8 mouse cellular contexts compared by ENCODE assay signal in genomic region chr3:94989159-94989761, GRCm38 (mm10). TPM values are rescaled to one million over a fixed set of nuclear protein-coding genes. Genes with fewer than 3 reads are reported as not detected.
A peak's percentile ranks its signal among the peaks of the same experiment; 100 is the strongest.
DNase-seq lines count a peak whose midpoint lies in the region; ATAC-seq and TF ChIP-seq lines count a peak whose summit lies in the region.

No protein-coding gene starts in this region.

- no peak for TF ChIP-seq POLR2A in myocyte (IDR thresholded peaks at IDR 0.05; ENCODE audit: insufficient read length, low read depth)

- WGBS in kidney, embryonic 14.5 days, result 53% methylated on average over 9 of the region's 9 CpGs
- WGBS in heart, embryonic 16.5 days, result 18% methylated on average over 9 of the region's 9 CpGs

- 0 out of 2 replicates have a peak overlapping the region, but pooled peaks have one; percentile 9 for H3K27ac ChIP-seq in kidney, embryonic 14.5 days (ENCODE audit: low read depth, low read length)
- 0 out of 2 replicates have a peak overlapping the region, but pooled peaks have one; percentile 18 for H3K27ac ChIP-seq in brown adipose tissue, adult 24 weeks (replicated peaks; ENCODE audit: low read depth, low read length)
- 0 out of 2 replicates have a peak overlapping the region, but pooled peaks have one; percentile 35 for H3K27ac ChIP-seq in heart, embryonic 16.5 days (ENCODE audit: low read length)

- H3ac ChIP-seq in myocyte (ENCODE audit: control insufficient read depth, insufficient read length), result no peak overlapping the region

- H3K4me1 ChIP-seq in kidney, embryonic 14.5 days (ENCODE audit: control insufficient read depth, insufficient read depth, low read length), result peaks cover 7% of the 10 kb centered on the region
- peaks cover 31% of the 10 kb centered on the region for H3K4me1 ChIP-seq in brown adipose tissue, adult 24 weeks (ENCODE audit: control insufficient read depth, insufficient read depth, insufficient read length, low read length)
- H3K4me1 ChIP-seq in heart, embryonic 16.5 days (ENCODE audit: control insufficient read depth, insufficient read depth, low read length), result peaks cover 43% of the 10 kb centered on the region

- H3K79me2 ChIP-seq in myocyte (ENCODE audit: control insufficient read depth, insufficient read depth), result no peaks in the 10 kb centered on the region

- H3K4me2 ChIP-seq in kidney, embryonic 14.5 days (replicated peaks; ENCODE audit: low read depth, low read length), result no peak overlapping the region
- H3K4me2 ChIP-seq in heart, embryonic 16.5 days (ENCODE audit: low read depth, low read length), result peak overlapping the region; percentile 17; the same call in 1 of the 2 replicates
- H3K4me2 ChIP-seq in myocyte (ENCODE audit: low read depth), result peak overlapping the region; percentile 51

- peaks cover 59% of the 10 kb centered on the region for H3K36me3 ChIP-seq in kidney, embryonic 14.5 days (ENCODE audit: control insufficient read depth, insufficient read depth, low read length)
- H3K36me3 ChIP-seq in heart, embryonic 16.5 days (ENCODE audit: control insufficient read depth, insufficient read depth), result peaks cover 21% of the 10 kb centered on the region
- H3K36me3 ChIP-seq in myocyte (ENCODE audit: control insufficient read depth, insufficient read depth), result peaks cover 13% of the 10 kb centered on the region

- H3K4me3 ChIP-seq in kidney, embryonic 14.5 days (ENCODE audit: low read length), result no peak overlapping the region
- H3K4me3 ChIP-seq in brown adipose tissue, adult 24 weeks (ENCODE audit: insufficient read depth, low read depth, low read length), result no peak overlapping the region
- no peak overlapping the region for H3K4me3 ChIP-seq in heart, embryonic 16.5 days (ENCODE audit: low read length)
- H3K4me3 ChIP-seq in myocyte, result no peak overlapping the region

- H3K27me3 ChIP-seq in kidney, embryonic 14.5 days (ENCODE audit: control insufficient read depth, insufficient read depth, low read length), result no peaks in the 10 kb centered on the region
- no peaks in the 10 kb centered on the region for H3K27me3 ChIP-seq in heart, embryonic 16.5 days (ENCODE audit: control insufficient read depth, insufficient read depth, low read length)
- H3K27me3 ChIP-seq in myocyte (ENCODE audit: control insufficient read depth, insufficient read depth, insufficient read length), result no peaks in the 10 kb centered on the region

- no peak overlapping the region; the same call in 1 of the 2 replicates for H3K9ac ChIP-seq in kidney, embryonic 14.5 days (ENCODE audit: low read depth, low read length)
- H3K9ac ChIP-seq in heart, embryonic 16.5 days (ENCODE audit: low read length), result no peak overlapping the region

- no peak for DNase-seq in kidney, postnatal 14 days
- no peak for DNase-seq in ovary, postnatal 36 days (ENCODE audit: low spot score)
- DNase-seq in urinary bladder, postnatal 25 days (ENCODE audit: low spot score), result no peak
- DNase-seq in embryo, embryonic 10 days (ENCODE audit: low spot score), result no peak

- ATAC-seq in kidney, embryonic 14.5 days (ENCODE audit: low FRiP score, low TSS enrichment), result no peak
- peak; percentile 14; the same call in 1 of the 2 replicates for ATAC-seq in heart, embryonic 16.5 days (replicated peaks; ENCODE audit: extremely low read depth, insufficient read depth, low FRiP score)

- no peaks in the 10 kb centered on the region for H3K9me3 ChIP-seq in kidney, embryonic 14.5 days (ENCODE audit: control insufficient read depth, low read length)
- no peaks in the 10 kb centered on the region for H3K9me3 ChIP-seq in heart, embryonic 16.5 days (replicated peaks; ENCODE audit: control insufficient read depth, low read length)

TF ChIP-seq in myocyte, 11 proteins besides CTCF, POLR2A, EP300 and RAD21:
- TF ChIP-seq SRF (IDR thresholded peaks at IDR 0.05; ENCODE audit: control insufficient read depth, insufficient read length, low read depth), result no peak
- TF ChIP-seq MYOD1 (IDR thresholded peaks at IDR 0.05; ENCODE audit: control insufficient read depth in 1 of 3, insufficient read length in 2 of 3, low read depth in 2 of 3), result peak; percentile 50 to 88 (median 81)
- TF ChIP-seq CEBPB (IDR thresholded peaks at IDR 0.05; ENCODE audit: insufficient read depth, poor library complexity, severe bottlenecking), result no peak
- TF ChIP-seq MAX (IDR thresholded peaks at IDR 0.05; ENCODE audit: low read depth), result no peak
- no peak for TF ChIP-seq USF1 (IDR thresholded peaks at IDR 0.05; ENCODE audit: low read depth)
- TF ChIP-seq E2F4 (IDR thresholded peaks at IDR 0.05; ENCODE audit: insufficient read depth), result no peak
- no peak for TF ChIP-seq TCF3 (IDR thresholded peaks at IDR 0.05; ENCODE audit: insufficient read length, low read depth)
- peak; percentile 30 for TF ChIP-seq TCF12 (IDR thresholded peaks at IDR 0.05; ENCODE audit: insufficient read depth, poor library complexity, severe bottlenecking)
- TF ChIP-seq REST (IDR thresholded peaks at IDR 0.05; ENCODE audit: insufficient read depth, insufficient read length), result no peak
- peak in 2 of 3 experiments; percentile 28 to 77 for TF ChIP-seq MYOG (IDR thresholded peaks at IDR 0.05; ENCODE audit: control insufficient read depth in 1 of 3, insufficient read depth in 1 of 3, insufficient read length in 2 of 3, low read depth in 2 of 3)
- TF ChIP-seq POLR2AphosphoS2 (IDR thresholded peaks at IDR 0.05; ENCODE audit: insufficient read length, low read depth), result no peak

RNA-seq across cellular contexts. Expression of gene Pi4kb, which starts 14.7 kb away (rescaled TPM):
- polyA plus RNA-seq in kidney, embryonic 14.5 days (2014; fragmentation: Nextera tagmentation; extraction: Ambion mirVana), result 22.6 and 25.7 TPM in 2 replicates
- 16.6 and 17.7 TPM in 2 replicates for polyA plus RNA-seq in brown adipose tissue, adult 24 weeks (2012; ENCODE audit: insufficient read depth, insufficient read length, missing spikeins)
- polyA plus RNA-seq in heart, embryonic 16.5 days (2015; fragmentation: Nextera tagmentation; extraction: Ambion mirVana), result 15.1 and 20.1 TPM in 2 replicates
- 44.9 TPM for polyA plus RNA-seq in myocyte (2012; fragmentation: generic; extraction: Trizol)

RNA-seq across cellular contexts. Expression of gene Zfp687, which starts 26.0 kb away (rescaled TPM):
- 28.7 and 38.1 TPM in 2 replicates for polyA plus RNA-seq in kidney, embryonic 14.5 days (2014; fragmentation: Nextera tagmentation; extraction: Ambion mirVana)
- polyA plus RNA-seq in brown adipose tissue, adult 24 weeks (2012; ENCODE audit: insufficient read depth, insufficient read length, missing spikeins), result 5.7 and 6.1 TPM in 2 replicates
- 16.4 and 16.9 TPM in 2 replicates for polyA plus RNA-seq in heart, embryonic 16.5 days (2015; fragmentation: Nextera tagmentation; extraction: Ambion mirVana)
- polyA plus RNA-seq in myocyte (2012; fragmentation: generic; extraction: Trizol), result 11.5 TPM

RNA-seq across cellular contexts. Expression of gene Rfx5, which starts 35.4 kb away (rescaled TPM):
- 8.7 and 13.0 TPM in 2 replicates for polyA plus RNA-seq in kidney, embryonic 14.5 days (2014; fragmentation: Nextera tagmentation; extraction: Ambion mirVana)
- polyA plus RNA-seq in brown adipose tissue, adult 24 weeks (2012; ENCODE audit: insufficient read depth, insufficient read length, missing spikeins), result 4.0 and 6.3 TPM in 2 replicates
- 4.0 and 4.7 TPM in 2 replicates for polyA plus RNA-seq in heart, embryonic 16.5 days (2015; fragmentation: Nextera tagmentation; extraction: Ambion mirVana)
- 3.5 TPM for polyA plus RNA-seq in myocyte (2012; fragmentation: generic; extraction: Trizol)

RNA-seq across cellular contexts. Expression of gene Psmd4, which starts 53.2 kb away (rescaled TPM):
- polyA plus RNA-seq in kidney, embryonic 14.5 days (2014; fragmentation: Nextera tagmentation; extraction: Ambion mirVana), result 261 and 286 TPM in 2 replicates
- 168 and 202 TPM in 2 replicates for polyA plus RNA-seq in brown adipose tissue, adult 24 weeks (2012; ENCODE audit: insufficient read depth, insufficient read length, missing spikeins)
- polyA plus RNA-seq in heart, embryonic 16.5 days (2015; fragmentation: Nextera tagmentation; extraction: Ambion mirVana), result 201 and 223 TPM in 2 replicates
- polyA plus RNA-seq in myocyte (2012; fragmentation: generic; extraction: Trizol), result 338 TPM

RNA-seq across cellular contexts. Expression of gene Selenbp1, which starts 56.4 kb away (rescaled TPM):
- 35.6 and 40.0 TPM in 2 replicates for polyA plus RNA-seq in kidney, embryonic 14.5 days (2014; fragmentation: Nextera tagmentation; extraction: Ambion mirVana)
- polyA plus RNA-seq in brown adipose tissue, adult 24 weeks (2012; ENCODE audit: insufficient read depth, insufficient read length, missing spikeins), result 51.0 and 61.7 TPM in 2 replicates
- polyA plus RNA-seq in heart, embryonic 16.5 days (2015; fragmentation: Nextera tagmentation; extraction: Ambion mirVana), result 124 and 143 TPM in 2 replicates
- polyA plus RNA-seq in myocyte (2012; fragmentation: generic; extraction: Trizol), result 0.44 TPM
